Mouse (Mus musculus): ENCODE data around the gene Pou4f1. TPM values are rescaled to one million over a fixed set of nuclear protein-coding genes. Genes with fewer than 3 reads are reported as not detected.
"Not testable (repeated sequence)": the region's sequence is repeated elsewhere in the genome, so short reads cannot be mapped to it uniquely, and the experiment has no call there.

Gene Pou4f1
- total RNA-seq (2017), result not detected in 2 replicates

- no peak for ATAC-seq (replicated peaks in 1 of 2; ENCODE audit: insufficient read depth in 1 of 2, low FRiP score in 2 of 2, low TSS enrichment in 1 of 2, low read depth in 1 of 2, poor library complexity in 2 of 2, severe bottlenecking in 2 of 2)
Observed at GRCm38 (mm10) chr14:104467966-104468622, at the start of gene Pou4f1. Gene Pou4f1, minus strand, starts transcription at chr14:104467999.

- no peak for ATAC-seq (replicated peaks in 1 of 2; ENCODE audit: insufficient read depth in 1 of 2, low FRiP score in 2 of 2, low TSS enrichment in 1 of 2, low read depth in 1 of 2, poor library complexity in 2 of 2, severe bottlenecking in 2 of 2)
Observed at GRCm38 (mm10) chr14:104511664-104512063, 43.9 kb upstream of the Pou4f1 start.

GRCm38 (mm10) chr14:104502761-104503160 is 35.0 kb upstream of the Pou4f1 start:
- ATAC-seq (replicated peaks in 1 of 2; ENCODE audit: insufficient read depth in 1 of 2, low FRiP score in 2 of 2, low TSS enrichment in 1 of 2, low read depth in 1 of 2, poor library complexity in 2 of 2, severe bottlenecking in 2 of 2), result not testable (repeated sequence)

GRCm38 (mm10) chr14:104479751-104480150 is 12.0 kb upstream of the Pou4f1 start:
- ATAC-seq (replicated peaks in 1 of 2; ENCODE audit: insufficient read depth in 1 of 2, low FRiP score in 2 of 2, low TSS enrichment in 1 of 2, low read depth in 1 of 2, poor library complexity in 2 of 2, severe bottlenecking in 2 of 2), result no peak

GRCm38 (mm10) chr14:104478593-104478992 is 10.8 kb upstream of the Pou4f1 start:
- ATAC-seq (replicated peaks in 1 of 2; ENCODE audit: insufficient read depth in 1 of 2, low FRiP score in 2 of 2, low TSS enrichment in 1 of 2, low read depth in 1 of 2, poor library complexity in 2 of 2, severe bottlenecking in 2 of 2), result no peak

GRCm38 (mm10) chr14:104477616-104478015 is 9.8 kb upstream of the Pou4f1 start:
- ATAC-seq (replicated peaks in 1 of 2; ENCODE audit: insufficient read depth in 1 of 2, low FRiP score in 2 of 2, low TSS enrichment in 1 of 2, low read depth in 1 of 2, poor library complexity in 2 of 2, severe bottlenecking in 2 of 2), result no peak

- ATAC-seq (replicated peaks in 1 of 2; ENCODE audit: insufficient read depth in 1 of 2, low FRiP score in 2 of 2, low TSS enrichment in 1 of 2, low read depth in 1 of 2, poor library complexity in 2 of 2, severe bottlenecking in 2 of 2), result no peak
Observed at GRCm38 (mm10) chr14:104475438-104475837, 7.6 kb upstream of the Pou4f1 start.

GRCm38 (mm10) chr14:104468623-104468970 is 798 bp upstream of the Pou4f1 start:
- no peak for ATAC-seq (replicated peaks in 1 of 2; ENCODE audit: insufficient read depth in 1 of 2, low FRiP score in 2 of 2, low TSS enrichment in 1 of 2, low read depth in 1 of 2, poor library complexity in 2 of 2, severe bottlenecking in 2 of 2)

- ATAC-seq (replicated peaks in 1 of 2; ENCODE audit: insufficient read depth in 1 of 2, low FRiP score in 2 of 2, low TSS enrichment in 1 of 2, low read depth in 1 of 2, poor library complexity in 2 of 2, severe bottlenecking in 2 of 2), result no peak
Observed at GRCm38 (mm10) chr14:104467133-104467965, 450 bp downstream of the Pou4f1 start.

- no peak for ATAC-seq (replicated peaks in 1 of 2; ENCODE audit: insufficient read depth in 1 of 2, low FRiP score in 2 of 2, low TSS enrichment in 1 of 2, low read depth in 1 of 2, poor library complexity in 2 of 2, severe bottlenecking in 2 of 2)
Observed at GRCm38 (mm10) chr14:104466557-104466956, 1.2 kb downstream of the Pou4f1 start.

GRCm38 (mm10) chr14:104465483-104466235 is 2.1 kb downstream of the Pou4f1 start:
- ATAC-seq (replicated peaks in 1 of 2; ENCODE audit: insufficient read depth in 1 of 2, low FRiP score in 2 of 2, low TSS enrichment in 1 of 2, low read depth in 1 of 2, poor library complexity in 2 of 2, severe bottlenecking in 2 of 2), result peak in 1 of 2 experiments; percentile 8; a peak in 2 of 4 replicates

- ATAC-seq (replicated peaks in 1 of 2; ENCODE audit: insufficient read depth in 1 of 2, low FRiP score in 2 of 2, low TSS enrichment in 1 of 2, low read depth in 1 of 2, poor library complexity in 2 of 2, severe bottlenecking in 2 of 2), result no peak
Observed at GRCm38 (mm10) chr14:104464841-104465240, 3.0 kb downstream of the Pou4f1 start.

GRCm38 (mm10) chr14:104463631-104464250 is 4.1 kb downstream of the Pou4f1 start:
- no peak for ATAC-seq (replicated peaks in 1 of 2; ENCODE audit: insufficient read depth in 1 of 2, low FRiP score in 2 of 2, low TSS enrichment in 1 of 2, low read depth in 1 of 2, poor library complexity in 2 of 2, severe bottlenecking in 2 of 2)

- no peak for ATAC-seq (replicated peaks in 1 of 2; ENCODE audit: insufficient read depth in 1 of 2, low FRiP score in 2 of 2, low TSS enrichment in 1 of 2, low read depth in 1 of 2, poor library complexity in 2 of 2, severe bottlenecking in 2 of 2)
Observed at GRCm38 (mm10) chr14:104461286-104462240, 6.2 kb downstream of the Pou4f1 start.

- no peak for ATAC-seq (replicated peaks in 1 of 2; ENCODE audit: insufficient read depth in 1 of 2, low FRiP score in 2 of 2, low TSS enrichment in 1 of 2, low read depth in 1 of 2, poor library complexity in 2 of 2, severe bottlenecking in 2 of 2)
Observed at GRCm38 (mm10) chr14:104460325-104461285, 7.2 kb downstream of the Pou4f1 start.
